Mouse (Mus musculus): Measurements from ENCODE around the gene Arhgap31.

GRCm38 (mm10) chr16:38741204-38741903 lies 28.3 kb upstream of the Arhgap31 start:
- TF ChIP-seq CTCF (IDR thresholded peaks at IDR 0.05; ENCODE audit: low read depth) (no peak), EP300 (IDR thresholded peaks at IDR 0.05; ENCODE audit: low read depth) (no peak)

All from liver, postnatal 0 days (tissue).